Mouse (Mus musculus): Measurements from ENCODE around the gene Myo1d.

Gene Myo1d

GRCm38 (mm10) chr11:80778916-80779526 lies 804 bp downstream of the Myo1d start:
- DNase-seq = no peak

- DNase-seq = no peak
Observed at GRCm38 (mm10) chr11:80778157-80778556, 1.7 kb downstream of the Myo1d start.

DNA sequence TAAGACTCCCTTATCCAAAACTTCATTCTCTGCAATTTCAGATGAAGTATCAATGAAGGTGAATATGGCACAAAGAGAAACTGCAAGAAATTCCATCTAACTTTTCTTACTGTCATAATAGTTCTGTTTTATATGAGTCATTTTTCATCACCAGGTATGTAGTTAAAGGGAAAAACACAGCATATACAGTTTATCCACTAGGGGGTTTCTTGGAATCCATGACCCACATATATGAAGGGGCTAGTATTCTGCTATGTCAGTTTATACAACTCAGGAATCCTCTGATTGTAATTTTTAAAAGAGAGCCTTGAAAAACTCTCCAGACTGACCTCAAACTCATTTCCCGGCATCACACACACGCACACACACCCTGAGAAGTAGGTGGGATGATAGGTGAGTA lies 2.1 kb downstream of the Myo1d start:
- no peak for DNase-seq

DNA sequence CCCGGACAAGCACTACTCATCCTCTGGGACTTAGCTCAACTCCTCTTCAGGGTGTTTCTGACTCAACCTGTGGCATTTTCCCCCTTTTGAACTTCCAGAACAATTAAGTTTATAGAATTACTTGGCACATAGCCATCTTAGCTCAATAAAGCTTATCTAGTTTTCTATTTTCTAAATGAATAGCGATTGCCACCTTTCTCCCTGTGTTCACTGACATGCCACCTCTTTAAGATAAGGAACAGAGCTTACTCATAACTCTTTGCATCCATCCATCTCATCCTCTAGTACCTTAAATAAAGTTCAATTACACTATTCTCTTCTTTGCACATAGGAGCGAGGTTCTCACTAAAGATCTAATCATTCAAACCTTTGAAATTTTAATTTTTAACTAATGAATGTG lies 4.3 kb downstream of the Myo1d start:
- DNase-seq = no peak

- no peak for DNase-seq
Observed at GRCm38 (mm10) chr11:80772595-80773210, 7.1 kb downstream of the Myo1d start.

DNA sequence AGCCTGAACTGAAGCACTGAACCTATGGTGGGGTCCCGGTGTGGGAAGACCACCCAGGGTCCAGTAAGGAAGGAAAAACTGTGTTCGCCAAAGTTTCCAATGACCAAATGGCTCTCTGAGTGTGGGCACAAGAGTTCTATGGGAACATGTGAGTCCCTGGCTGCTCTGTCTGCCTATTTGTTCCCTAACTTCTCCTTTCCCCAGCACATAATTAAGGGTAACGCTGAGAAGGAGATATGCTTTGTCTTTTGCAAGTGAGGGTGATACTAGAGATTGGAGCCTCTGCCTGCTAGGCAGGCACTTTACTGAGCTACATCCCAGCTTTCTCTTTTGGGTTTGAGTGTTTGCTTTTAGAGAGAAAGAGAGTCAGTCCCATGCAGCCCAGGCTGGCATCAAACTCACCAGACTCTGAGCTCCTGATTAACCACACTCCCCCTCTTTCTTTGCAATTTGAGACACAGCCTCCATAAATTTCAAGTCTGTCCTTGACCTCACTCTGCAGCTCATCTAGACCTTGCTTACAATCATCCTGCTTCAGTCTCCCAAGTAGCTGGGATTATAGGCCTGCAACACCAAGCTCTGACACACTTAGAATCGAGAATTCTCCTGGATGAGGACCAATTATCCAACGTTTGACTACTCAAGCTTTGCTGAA lies 8.1 kb downstream of the Myo1d start:
- no peak for DNase-seq

GRCm38 (mm10) chr11:80771186-80771585 lies 8.6 kb downstream of the Myo1d start:
- DNase-seq = no peak

DNA sequence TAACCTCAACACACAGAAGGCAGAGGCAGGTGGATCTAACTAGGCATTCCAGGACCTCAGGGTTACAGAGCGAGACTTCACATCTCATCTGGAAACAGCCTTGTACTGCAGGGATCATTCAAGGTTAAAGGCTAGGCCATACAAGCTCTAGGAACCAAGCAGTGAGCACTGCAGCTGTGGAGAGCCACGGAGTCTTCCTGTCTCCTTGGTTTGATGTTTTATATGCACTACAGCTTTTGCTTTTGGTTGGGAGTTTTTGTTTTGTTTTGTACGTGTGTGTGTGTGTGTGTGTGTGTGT lies 12.6 kb downstream of the Myo1d start:
- no peak for DNase-seq

DNA sequence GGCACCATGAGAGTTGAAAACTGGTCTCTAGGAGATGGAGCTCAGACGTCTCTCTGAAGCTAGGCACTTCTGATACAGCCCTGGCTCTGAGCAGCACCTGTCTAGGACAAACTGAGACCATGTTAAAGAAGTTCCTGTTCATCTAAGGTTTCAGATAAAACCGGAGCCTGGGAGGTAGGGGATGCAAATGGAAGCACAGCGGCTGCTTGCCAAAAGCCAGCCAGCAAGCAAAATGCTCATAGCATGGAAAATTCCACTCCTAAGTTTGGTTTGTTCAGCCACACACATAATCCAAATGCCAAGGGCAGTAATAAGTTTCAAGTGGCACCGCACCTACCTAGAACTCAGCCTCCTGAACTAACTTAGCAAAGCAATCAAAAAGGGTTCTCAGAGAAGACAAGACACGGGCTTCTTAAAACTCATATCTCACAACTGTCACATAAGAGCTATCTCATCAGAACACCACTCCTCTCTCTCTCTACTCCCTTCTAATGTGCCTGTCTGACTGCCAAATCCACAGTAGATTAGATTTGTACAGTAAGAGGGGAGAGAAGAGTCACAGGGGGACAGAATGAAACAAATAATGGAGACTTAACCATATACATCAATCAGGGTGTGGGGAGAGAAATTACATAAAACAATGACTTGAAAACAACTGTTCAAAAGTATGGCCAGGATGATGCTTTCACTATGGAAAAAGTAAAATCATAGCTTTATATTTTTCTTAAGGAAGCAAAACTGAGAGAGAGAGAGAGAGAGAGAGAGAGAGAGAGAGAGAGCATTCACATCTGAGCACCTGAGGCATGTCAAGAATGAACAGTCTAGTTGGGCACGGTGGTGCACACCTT lies 13.1 kb downstream of the Myo1d start:
- DNase-seq = peak; percentile 44

DNA sequence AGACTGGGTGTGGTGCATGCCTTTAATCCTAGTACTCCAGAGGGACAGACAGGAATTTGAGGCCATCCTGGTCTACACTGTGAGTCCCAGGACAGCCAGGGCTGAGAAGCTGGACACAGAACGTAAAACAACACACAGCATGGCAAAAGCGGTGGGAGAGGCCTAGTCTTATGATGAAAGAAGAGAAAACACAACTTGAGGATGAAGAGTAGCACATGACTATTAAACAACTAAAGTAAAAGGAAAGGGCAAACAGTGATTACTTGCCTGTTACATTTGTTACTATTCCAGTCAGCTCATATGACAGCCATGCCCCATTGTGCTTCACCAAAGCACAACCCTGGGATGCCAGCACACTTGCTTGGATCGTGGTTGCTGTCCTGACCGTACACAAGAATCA lies 13.8 kb downstream of the Myo1d start:
- no peak for DNase-seq

GRCm38 (mm10) chr11:80762066-80762465 lies 17.8 kb downstream of the Myo1d start:
- no peak for DNase-seq

GRCm38 (mm10) chr11:80761285-80761974 lies 18.4 kb downstream of the Myo1d start:
- no peak for DNase-seq

DNA sequence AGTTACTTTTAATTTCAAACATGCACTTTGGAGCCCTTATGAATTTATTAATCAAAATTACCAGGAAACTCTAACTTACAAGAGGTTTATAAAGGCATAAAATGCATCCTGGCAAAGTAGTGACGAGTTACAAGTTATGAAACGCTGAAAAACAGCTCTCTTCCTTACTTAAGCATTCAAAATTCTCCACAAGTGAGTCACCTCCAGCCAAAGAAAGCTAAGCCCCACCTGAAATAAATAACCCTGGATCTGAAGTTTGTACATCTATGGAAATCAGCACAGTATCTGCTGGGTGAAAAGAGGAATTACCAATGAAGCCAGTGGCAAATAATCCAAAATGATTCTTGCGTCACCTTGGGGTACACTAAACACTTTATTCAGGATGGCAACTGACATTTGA lies 20.8 kb downstream of the Myo1d start:
- DNase-seq = no peak

GRCm38 (mm10) chr11:80754201-80754600 lies 25.6 kb downstream of the Myo1d start:
- no peak for DNase-seq

DNA sequence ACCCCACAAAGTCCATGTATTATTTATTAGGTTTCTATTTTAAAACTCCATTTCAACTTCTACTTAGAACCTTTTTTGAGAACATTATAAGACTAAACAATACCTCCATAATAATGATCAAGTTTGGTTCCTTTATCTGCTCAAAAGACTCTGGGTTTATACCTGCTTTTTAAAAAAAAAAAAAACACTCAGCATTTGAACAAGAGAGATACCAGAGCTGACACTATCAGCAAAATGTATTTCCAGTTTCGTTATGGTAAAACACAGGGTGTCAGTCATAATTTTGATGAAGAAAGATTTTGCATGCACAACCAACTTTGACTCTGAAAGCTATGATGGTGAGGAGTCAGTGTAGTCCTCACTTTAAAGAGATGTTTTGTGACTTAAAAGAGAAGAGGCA lies 28.7 kb downstream of the Myo1d start:
- no peak for DNase-seq

GRCm38 (mm10) chr11:80749187-80749586 lies 30.6 kb downstream of the Myo1d start:
- DNase-seq = no peak

DNA sequence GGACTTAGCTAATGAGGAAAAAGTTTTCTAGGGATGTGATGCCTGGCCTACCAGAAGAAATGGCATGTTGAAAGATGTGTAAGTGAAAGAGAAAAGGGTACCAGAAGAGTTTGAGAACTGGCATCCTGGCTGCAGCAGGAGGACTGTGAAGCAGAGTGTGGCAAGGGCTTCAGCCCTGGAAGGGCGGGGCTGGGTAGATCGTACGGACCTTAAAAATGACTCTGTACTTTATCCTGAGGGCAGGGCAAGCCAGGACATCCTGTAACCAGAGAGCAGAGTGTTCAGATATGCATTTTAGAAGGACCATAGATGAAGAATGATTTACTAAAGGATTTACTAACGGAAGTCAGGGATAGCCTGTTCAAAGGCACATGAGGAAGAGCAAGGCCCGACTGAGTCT lies 34.4 kb downstream of the Myo1d start:
- DNase-seq = no peak

GRCm38 (mm10) chr11:80743823-80744410 lies 35.9 kb downstream of the Myo1d start:
- no peak for DNase-seq

GRCm38 (mm10) chr11:80742462-80742861 lies 37.4 kb downstream of the Myo1d start:
- no peak for DNase-seq

DNA sequence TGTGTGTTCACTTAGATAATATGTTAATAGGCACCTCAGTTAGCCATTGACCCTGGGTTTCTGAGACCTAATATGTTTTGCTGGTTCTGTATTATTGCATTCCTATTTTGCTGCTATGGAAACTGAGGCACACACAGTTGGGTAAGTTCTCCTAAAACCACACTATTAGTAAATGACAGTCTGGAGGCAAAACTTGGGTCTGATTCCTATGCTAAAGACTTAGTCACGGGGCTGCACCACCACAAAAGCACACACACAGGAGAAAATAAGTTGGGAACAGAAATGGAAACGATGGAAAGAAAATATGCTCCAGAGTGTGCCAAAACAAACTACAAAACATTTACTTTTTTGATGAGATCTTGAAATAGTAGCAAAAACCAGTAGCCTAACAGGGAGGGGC lies 45.1 kb downstream of the Myo1d start:
- DNase-seq = no peak

DNA sequence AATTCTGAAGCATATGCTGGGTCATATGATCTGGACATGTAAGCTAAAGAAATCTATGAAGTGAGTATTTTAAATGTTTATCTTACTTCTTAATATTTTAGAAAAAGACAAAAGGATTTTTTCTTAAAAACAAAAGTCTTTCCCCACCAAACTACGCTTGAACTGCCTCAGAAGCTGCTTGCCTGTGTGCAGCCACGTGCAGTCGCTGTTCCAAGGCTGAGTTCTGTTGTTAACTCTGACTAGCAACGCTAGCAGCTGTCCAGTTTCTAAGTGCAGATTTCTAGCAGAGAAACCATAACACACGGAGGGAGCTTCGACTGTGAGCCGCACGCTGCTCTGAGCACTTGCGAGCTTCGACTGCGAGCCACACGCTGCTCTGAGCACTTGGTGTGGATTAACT lies 55.1 kb downstream of the Myo1d start:
- peak; percentile 25 for DNase-seq

DNA sequence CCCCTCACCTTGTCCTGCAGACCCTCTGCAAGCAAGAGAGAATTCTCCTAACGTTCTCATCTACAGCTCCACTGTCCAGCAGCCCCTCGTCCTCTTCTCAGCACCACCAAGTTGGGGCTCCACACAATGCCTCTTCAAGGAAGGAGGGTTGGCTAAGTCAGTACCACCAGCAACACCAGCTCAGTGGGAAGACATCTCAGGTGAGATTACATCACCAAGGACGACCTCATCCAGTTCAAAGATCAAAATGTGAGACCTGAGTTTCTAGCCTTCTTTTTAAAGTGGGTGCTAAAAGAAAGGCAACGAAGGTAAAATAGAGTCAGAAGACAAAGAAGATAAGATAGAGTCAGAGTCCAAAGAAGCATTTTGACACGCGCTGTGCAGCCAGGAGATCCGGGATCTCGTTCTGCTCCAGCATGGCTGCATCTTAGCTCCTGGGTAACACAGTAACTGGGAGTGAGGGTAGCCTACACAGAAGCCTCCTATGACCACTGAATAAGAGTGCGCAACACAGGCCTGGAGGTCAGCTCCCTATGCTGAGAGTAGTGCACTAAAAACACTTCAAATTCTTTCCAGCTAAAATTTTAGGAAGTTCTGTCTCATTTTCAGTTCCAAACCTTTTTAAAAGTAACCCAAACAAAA lies 56.3 kb downstream of the Myo1d start:
- DNase-seq = no peak

Data from kidney, postnatal 10 days (tissue).